Mouse (Mus musculus): Measurements from ENCODE around the gene Rpl18a.

Gene Rpl18a

GRCm38 (mm10) chr8:70897021-70897680 is at the start of gene Rpl18a:
Gene Rpl18a, minus strand, starts transcription at chr8:70897412.
- peak; percentile 97 for DNase-seq

GRCm38 (mm10) chr8:70943187-70943586 is 46.0 kb upstream of the Rpl18a start:
- no peak for DNase-seq

GRCm38 (mm10) chr8:70941478-70941877 is 44.3 kb upstream of the Rpl18a start:
- DNase-seq, result no peak

GRCm38 (mm10) chr8:70937200-70937599 is 40.0 kb upstream of the Rpl18a start:
- no peak for DNase-seq

GRCm38 (mm10) chr8:70934786-70935185 is 37.6 kb upstream of the Rpl18a start:
- DNase-seq, result no peak

GRCm38 (mm10) chr8:70933036-70933435 is 35.8 kb upstream of the Rpl18a start:
- no peak for DNase-seq

- no peak for DNase-seq
Measured at GRCm38 (mm10) chr8:70931731-70932130, 34.5 kb upstream of the Rpl18a start.

- DNase-seq, result no peak
Measured at GRCm38 (mm10) chr8:70928778-70929322, 31.6 kb upstream of the Rpl18a start.

GRCm38 (mm10) chr8:70928096-70928495 is 30.9 kb upstream of the Rpl18a start:
- DNase-seq, result no peak

GRCm38 (mm10) chr8:70926396-70926795 is 29.2 kb upstream of the Rpl18a start:
- DNase-seq, result no peak

- no peak for DNase-seq
Measured at GRCm38 (mm10) chr8:70925754-70926153, 28.5 kb upstream of the Rpl18a start.

GRCm38 (mm10) chr8:70924151-70924550 is 26.9 kb upstream of the Rpl18a start:
- no peak for DNase-seq

GRCm38 (mm10) chr8:70920049-70920922 is 23.1 kb upstream of the Rpl18a start:
- DNase-seq, result no peak

- peak; percentile 14 for DNase-seq
Measured at GRCm38 (mm10) chr8:70914704-70915103, 17.5 kb upstream of the Rpl18a start.

GRCm38 (mm10) chr8:70913523-70913922 is 16.3 kb upstream of the Rpl18a start:
- DNase-seq, result peak; percentile 32

- DNase-seq, result peak; percentile 30
Measured at GRCm38 (mm10) chr8:70912955-70913354, 15.7 kb upstream of the Rpl18a start.

- DNase-seq, result peak; percentile 21
Measured at GRCm38 (mm10) chr8:70911596-70911995, 14.4 kb upstream of the Rpl18a start.

GRCm38 (mm10) chr8:70907518-70907917 is 10.3 kb upstream of the Rpl18a start:
- DNase-seq, result no peak

GRCm38 (mm10) chr8:70905831-70906736 is 8.9 kb upstream of the Rpl18a start, which contains the start of gene Map1s:
Gene Map1s, plus strand, starts transcription at chr8:70905932.
- DNase-seq, result peak; percentile 85

GRCm38 (mm10) chr8:70905463-70905830 is 8.2 kb upstream of the Rpl18a start:
- peak; percentile 16 for DNase-seq

- DNase-seq, result peak; percentile 20
Measured at GRCm38 (mm10) chr8:70904532-70904931, 7.3 kb upstream of the Rpl18a start.

- no peak for DNase-seq
Measured at GRCm38 (mm10) chr8:70903582-70903981, 6.4 kb upstream of the Rpl18a start.

- no peak for DNase-seq
Measured at GRCm38 (mm10) chr8:70903112-70903511, 5.9 kb upstream of the Rpl18a start.
